ENCODE assay signal across 8 mouse cellular contexts in genomic region chr17:49428239-49428688, GRCm38 (mm10). TPM values are rescaled to one million over a fixed set of nuclear protein-coding genes. Genes with fewer than 3 reads are reported as not detected.
DNase-seq lines count a peak whose midpoint lies in the region; ATAC-seq and TF ChIP-seq lines count a peak whose summit lies in the region.

TSS of gene Mocs1 (plus strand) at chr17:49428362.

- peak within 1 kb of the TSS; percentile 79 for H3K9ac ChIP-seq in embryonic facial prominence, embryonic 14.5 days (ENCODE audit: low read depth, low read length)
- peak within 1 kb of the TSS; percentile 94 for H3K9ac ChIP-seq in limb, embryonic 14.5 days (ENCODE audit: low read depth, low read length, severe bottlenecking)
- H3K9ac ChIP-seq in midbrain, postnatal 0 days (replicated peaks; ENCODE audit: low read length, poor library complexity, severe bottlenecking), result peak within 1 kb of the TSS; percentile 78

- peak; percentile 98 for DNase-seq in 3T3-L1 (ENCODE audit: low read depth, low spot score)
- DNase-seq in adrenal gland, postnatal 4 days (ENCODE audit: low spot score in 2 of 2), result peak; percentile 81 to 90
- DNase-seq in embryonic facial prominence, embryonic 14.5 days (ENCODE audit: low spot score), result peak; percentile 97
- DNase-seq in heart, adult 8-10 months (ENCODE audit: low spot score), result peak; percentile 95
- DNase-seq in kidney, adult 9 months, result peak; percentile 98
- DNase-seq in limb, embryonic 14.5 days (ENCODE audit: low spot score), result peak; percentile 96
- DNase-seq in midbrain, postnatal 0 days (ENCODE audit: low spot score), result peak; percentile 95
- peak; percentile 88 to 94 for DNase-seq in spleen, postnatal 14 days (ENCODE audit: low spot score in 2 of 2)

- H3K27ac ChIP-seq in embryonic facial prominence, embryonic 14.5 days (replicated peaks; ENCODE audit: low read depth, low read length), result peak within 1 kb of the TSS; percentile 59
- H3K27ac ChIP-seq in limb, embryonic 14.5 days (replicated peaks; ENCODE audit: low read depth, low read length), result peak within 1 kb of the TSS; percentile 63
- peak within 1 kb of the TSS; percentile 48; the same call in 1 of the 2 replicates for H3K27ac ChIP-seq in midbrain, postnatal 0 days (ENCODE audit: low read depth, low read length)

- ATAC-seq in embryonic facial prominence, embryonic 14.5 days (ENCODE audit: low read depth), result peak; percentile 99
- ATAC-seq in limb, embryonic 14.5 days (ENCODE audit: low FRiP score, low read depth), result peak; percentile 99
- ATAC-seq in midbrain, postnatal 0 days (ENCODE audit: low FRiP score), result peak; percentile 97

- TF ChIP-seq POLR2A in limb, embryonic 14.5 days (IDR thresholded peaks at IDR 0.05; ENCODE audit: borderline replicate concordance, extremely low read depth, insufficient read depth, insufficient read length), result peak; percentile 89; the same call in 1 of the 2 replicates

- no peaks in the 10 kb centered on the region for H3K9me3 ChIP-seq in embryonic facial prominence, embryonic 14.5 days (ENCODE audit: control insufficient read depth, low read length)
- H3K9me3 ChIP-seq in limb, embryonic 14.5 days (ENCODE audit: control insufficient read depth, low read length), result no peaks in the 10 kb centered on the region
- H3K9me3 ChIP-seq in midbrain, postnatal 0 days (ENCODE audit: low read length), result no peaks in the 10 kb centered on the region

- peak within 1 kb of the TSS; percentile 81 for H3K4me2 ChIP-seq in embryonic facial prominence, embryonic 14.5 days (ENCODE audit: low read depth, low read length)
- H3K4me2 ChIP-seq in limb, embryonic 14.5 days (replicated peaks; ENCODE audit: low read depth, low read length, severe bottlenecking), result peak within 1 kb of the TSS; percentile 89
- peak within 1 kb of the TSS; percentile 95 for H3K4me2 ChIP-seq in midbrain, postnatal 0 days (ENCODE audit: low read depth, low read length, poor library complexity, severe bottlenecking)

- H3K4me1 ChIP-seq in embryonic facial prominence, embryonic 14.5 days (ENCODE audit: control insufficient read depth, insufficient read depth, low read length), result peaks cover 28% of the 10 kb centered on the region
- H3K4me1 ChIP-seq in limb, embryonic 14.5 days (ENCODE audit: control insufficient read depth, insufficient read depth, low read length), result peaks cover 19% of the 10 kb centered on the region
- peaks cover 6% of the 10 kb centered on the region; the same call in 1 of the 2 replicates for H3K4me1 ChIP-seq in midbrain, postnatal 0 days (ENCODE audit: insufficient read depth, low read length)

- no peaks in the 10 kb centered on the region for H3K27me3 ChIP-seq in embryonic facial prominence, embryonic 14.5 days (replicated peaks; ENCODE audit: control insufficient read depth, insufficient read depth, low read length)
- no peaks in the 10 kb centered on the region for H3K27me3 ChIP-seq in limb, embryonic 14.5 days (ENCODE audit: control insufficient read depth, insufficient read depth, low read length)
- H3K27me3 ChIP-seq in midbrain, postnatal 0 days (ENCODE audit: insufficient read depth, low read length), result no peaks in the 10 kb centered on the region

- peaks cover 4% of the 10 kb centered on the region; the same call in 1 of the 2 replicates for H3K36me3 ChIP-seq in embryonic facial prominence, embryonic 14.5 days (ENCODE audit: control insufficient read depth, insufficient read depth, low read length)
- 0 out of 2 replicates have a peak, but pooled peaks cover 2% of the 10 kb centered on the region for H3K36me3 ChIP-seq in limb, embryonic 14.5 days (ENCODE audit: control insufficient read depth, insufficient read depth, low read length)
- no peaks in the 10 kb centered on the region for H3K36me3 ChIP-seq in midbrain, postnatal 0 days (ENCODE audit: insufficient read depth, low read length)

- 0% methylated on average over 27 of the region's 28 CpGs for WGBS in embryonic facial prominence, embryonic 14.5 days
- 1% methylated on average over 21 of the region's 28 CpGs for WGBS in limb, embryonic 14.5 days
- under 1% methylated on average over 24 of the region's 28 CpGs for WGBS in midbrain, postnatal 0 days

- peak within 1 kb of the TSS; percentile 64 for H3K4me3 ChIP-seq in embryonic facial prominence, embryonic 14.5 days (ENCODE audit: low read depth, low read length)
- peak within 1 kb of the TSS; percentile 80 for H3K4me3 ChIP-seq in limb, embryonic 14.5 days (replicated peaks; ENCODE audit: low read length)
- H3K4me3 ChIP-seq in midbrain, postnatal 0 days (ENCODE audit: low read depth, low read length), result peak within 1 kb of the TSS; percentile 72

- TF ChIP-seq CTCF in midbrain, postnatal 0 days (IDR thresholded peaks at IDR 0.05), result no peak

RNA-seq across cellular contexts. Expression of gene Mocs1, which starts in this region (rescaled TPM):
- 10 to 100 TPM; 49.9 to 58.4 TPM for total RNA-seq in adrenal gland, postnatal 4 days (2021)
- 6.4 and 7.8 TPM in 2 replicates for polyA plus RNA-seq in embryonic facial prominence, embryonic 14.5 days (2014; fragmentation: Nextera tagmentation; extraction: Ambion mirVana)
- 10 to 100 TPM; 23.0 to 29.5 (median 24.5) TPM for total RNA-seq in heart, adult 8-10 months (2022)
- 18.3 and 21.5 TPM in 2 replicates for polyA plus RNA-seq in limb, embryonic 14.5 days (2012; rRNA removed)
- 8.0 and 8.1 TPM in 2 replicates for polyA plus RNA-seq in limb, embryonic 14.5 days (2014; fragmentation: Nextera tagmentation; extraction: Ambion mirVana)
- total RNA-seq in midbrain, postnatal 0 days (2014; rRNA removed), result 8.6 and 10.7 TPM in 2 replicates
- 4.9 and 5.2 TPM in 2 replicates for polyA plus RNA-seq in midbrain, postnatal 0 days (2015; fragmentation: Nextera tagmentation; extraction: Ambion mirVana)

Comparison
In these comparisons a context has a peak if more than half of its experiments do, and no peak if none do; other contexts are left out.
1. Peak in every context shown above with its lines: DNase-seq, ATAC-seq, H3K4me3 ChIP-seq and H3K27ac ChIP-seq.